Mouse (Mus musculus): ENCODE measurements around the gene Olfr577.

DNA sequence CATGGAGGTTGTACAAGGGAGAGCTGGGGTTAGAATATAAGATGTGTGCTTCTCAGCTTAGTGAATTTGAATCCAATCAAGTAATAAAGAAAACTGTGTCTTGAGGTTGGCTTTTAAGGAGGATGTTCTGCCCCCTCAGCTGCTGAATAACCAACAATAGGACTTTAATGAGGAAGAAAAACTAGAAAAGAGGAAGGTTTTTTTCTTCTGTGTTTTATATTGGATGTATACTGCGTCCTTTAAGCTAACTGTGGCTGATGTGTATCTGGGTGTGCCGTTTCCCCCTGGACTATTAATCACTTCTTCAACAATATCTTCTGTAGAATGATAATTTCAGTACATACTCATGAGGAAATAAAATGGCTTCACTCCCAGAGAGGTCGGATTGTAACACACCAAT, 48.6 kb downstream of the Olfr577 start:
- no peak for TF ChIP-seq CTCF (IDR thresholded peaks at IDR 0.05; ENCODE audit: control insufficient read depth, insufficient read depth, insufficient replicate concordance, low read depth, low read length)
- TF ChIP-seq POLR2A (IDR thresholded peaks at IDR 0.05; ENCODE audit: control insufficient read depth, low read depth, low read length) = no peak
